Mouse (Mus musculus): Measurements from ENCODE around the gene Asgr1. TPM values are rescaled to one million over a fixed set of nuclear protein-coding genes. Genes with fewer than 3 reads are reported as not detected.

Asgr1 gene
- total and polyA plus RNA-seq, 3 experiments, result not detected

DNA sequence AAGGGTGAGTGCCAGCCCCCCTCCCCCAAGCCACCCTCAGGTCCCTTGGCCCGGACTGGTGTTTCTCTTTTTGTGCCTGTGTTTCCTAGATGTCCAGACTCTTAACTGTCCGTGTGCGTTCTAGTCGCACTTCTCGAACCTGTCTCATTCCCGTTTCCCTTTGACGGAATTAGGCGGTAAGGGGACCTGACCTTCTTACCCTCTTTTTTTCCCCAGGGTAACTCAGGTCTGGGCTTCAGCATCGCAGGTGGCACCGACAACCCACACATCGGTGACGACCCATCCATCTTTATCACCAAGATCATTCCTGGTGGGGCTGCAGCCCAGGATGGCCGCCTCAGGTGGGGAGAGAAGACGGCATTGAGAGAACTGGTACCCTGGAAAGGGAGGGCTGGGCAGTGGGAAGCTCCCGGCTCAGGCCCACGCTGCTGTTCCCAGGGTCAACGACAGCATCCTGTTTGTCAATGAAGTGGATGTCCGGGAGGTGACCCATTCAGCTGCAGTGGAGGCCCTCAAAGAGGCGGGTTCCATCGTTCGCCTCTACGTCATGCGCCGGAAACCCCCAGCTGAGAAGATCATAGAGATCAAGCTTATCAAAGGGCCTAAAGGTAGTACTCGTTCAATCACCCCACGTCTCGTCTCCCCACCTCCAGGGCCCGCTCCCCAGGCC, 23.1 kb upstream of the Asgr1 start:
- Histone ChIP-seq H3K4me1 (ENCODE audit: control insufficient read depth in 1 of 2, insufficient read depth in 2 of 2) (peaks cover 19 to 32% of the 10 kb centered on the region in 2 experiments), H3K36me3 (replicated peaks in 1 of 2; ENCODE audit: control insufficient read depth in 1 of 2, insufficient read depth in 1 of 2, low read length in 1 of 2) (peaks cover 11 to 24% of the 10 kb centered on the region in 2 experiments), H3K4me3 (replicated peaks in 1 of 3; ENCODE audit: low read depth in 2 of 3, low read length in 2 of 3, poor library complexity in 1 of 3) (peak overlapping the region in 1 of 3 experiments; percentile 56), H3K79me2 (replicated peaks; ENCODE audit: control insufficient read depth, extremely low read depth, insufficient read depth, poor library complexity, severe bottlenecking) (no peaks in the 10 kb centered on the region), H3K27me3 (replicated peaks) (peaks cover 3% of the 10 kb centered on the region), H3K27ac (ENCODE audit: insufficient read depth, low read depth) (no peak overlapping the region), H3K9ac (ENCODE audit: insufficient read depth, low read depth) (peak overlapping the region; percentile 21; the same call in 1 of the 2 replicates), H3K9me3 (replicated peaks; ENCODE audit: low read length) (no peaks in the 10 kb centered on the region), H3K4me2 (ENCODE audit: insufficient read depth, low read depth, poor library complexity, severe bottlenecking) (peak overlapping the region; percentile 53)
- DNase-seq (ENCODE audit: extremely low read depth), result no peak
- dilution Hi-C loops (cut with MboI; ENCODE audit: extremely low pct_ligation_motif_present, extremely low pct_unique_long_range_greater_than_20kb, low sequenced_read_pairs) (no loop called here), in situ Hi-C loops (cut with MboI; ENCODE audit: low pct_ligation_motif_present, low pct_unique_long_range_greater_than_20kb, low sequenced_read_pairs) (no loop called here)
- TF ChIP-seq NELFE (IDR thresholded peaks at IDR 0.05; ENCODE audit: low read depth, low read length) (no peak), CHD2 (IDR thresholded peaks at IDR 0.05; ENCODE audit: low read length) (no peak), MXI1 (IDR thresholded peaks at IDR 0.05; ENCODE audit: low read depth, low read length) (no peak), E2F4 (IDR thresholded peaks at IDR 0.05; ENCODE audit: insufficient replicate concordance, low read depth, low read length) (no peak)

DNA sequence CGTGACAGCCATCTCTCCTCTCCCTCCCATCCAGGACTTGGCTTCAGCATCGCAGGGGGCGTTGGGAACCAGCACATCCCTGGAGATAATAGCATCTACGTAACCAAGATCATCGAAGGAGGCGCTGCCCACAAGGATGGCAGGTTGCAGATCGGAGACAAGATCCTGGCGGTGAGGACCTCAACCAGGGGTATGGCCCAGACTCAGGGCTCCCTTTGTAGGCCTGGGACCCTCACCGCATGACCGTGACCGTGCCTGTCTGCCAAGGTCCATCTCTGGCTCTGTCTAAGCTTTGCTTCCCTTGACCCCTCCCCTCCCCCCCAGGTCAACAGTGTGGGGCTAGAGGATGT, 22.6 kb upstream of the Asgr1 start:
- DNase-seq (ENCODE audit: extremely low read depth), result no peak
- H3K9ac ChIP-seq (ENCODE audit: insufficient read depth, low read depth), result no peak overlapping the region
- H3K36me3 ChIP-seq (replicated peaks in 1 of 2; ENCODE audit: control insufficient read depth in 1 of 2, insufficient read depth in 1 of 2, low read length in 1 of 2), result peaks cover 11 to 24% of the 10 kb centered on the region in 2 experiments
- peaks cover under 1% of the 10 kb centered on the region for H3K27me3 ChIP-seq (replicated peaks)
- H3K4me1 ChIP-seq (ENCODE audit: control insufficient read depth in 1 of 2, insufficient read depth in 2 of 2), result peaks cover 19 to 32% of the 10 kb centered on the region in 2 experiments
- TF ChIP-seq GABPA (IDR thresholded peaks at IDR 0.05; ENCODE audit: insufficient replicate concordance, low read depth, low read length) (no peak), ETS1 (conservative IDR thresholded peaks at IDR 0.05; ENCODE audit: low read depth, low read length) (no peak), SMC3 (IDR thresholded peaks at IDR 0.05; ENCODE audit: low read depth, low read length) (no peak), POLR2A (IDR thresholded peaks at IDR 0.05; ENCODE audit: low read depth, low read length) (no peak), SIN3A (IDR thresholded peaks at IDR 0.05; ENCODE audit: low read length) (no peak), TBP (conservative IDR thresholded peaks at IDR 0.05; ENCODE audit: low read depth, low read length) (no peak), USF1 (IDR thresholded peaks at IDR 0.05; ENCODE audit: low read depth, low read length) (no peak), ZKSCAN1 (IDR thresholded peaks at IDR 0.05; ENCODE audit: borderline replicate concordance, low read depth, low read length) (no peak), HCFC1 (IDR thresholded peaks at IDR 0.05; ENCODE audit: low read depth, low read length) (no peak), ELF1 (IDR thresholded peaks at IDR 0.05; ENCODE audit: low read depth, low read length) (no peak), USF2 (conservative IDR thresholded peaks at IDR 0.05; ENCODE audit: low read depth, low read length) (no peak), CTCF (conservative IDR thresholded peaks at IDR 0.05 in 1 of 2, IDR thresholded peaks at IDR 0.05 in 1 of 2; ENCODE audit: low read depth in 2 of 2, low read length in 2 of 2) (no peak), MYC (IDR thresholded peaks at IDR 0.05; ENCODE audit: low read depth, low read length) (no peak), ZC3H11A (IDR thresholded peaks at IDR 0.05; ENCODE audit: low read depth, low read length) (no peak), POLR2AphosphoS2 (IDR thresholded peaks at IDR 0.05; ENCODE audit: low read depth, low read length) (no peak), ZNF384 (IDR thresholded peaks at IDR 0.05; ENCODE audit: low read depth, low read length) (no peak), MAX (IDR thresholded peaks at IDR 0.05; ENCODE audit: low read length) (no peak)
- no peak overlapping the region for H3K4me3 ChIP-seq (replicated peaks in 1 of 3; ENCODE audit: low read depth in 2 of 3, low read length in 2 of 3, poor library complexity in 1 of 3)
- dilution Hi-C loops (cut with MboI; ENCODE audit: extremely low pct_ligation_motif_present, extremely low pct_unique_long_range_greater_than_20kb, low sequenced_read_pairs), result no loop called here
- in situ Hi-C loops (cut with MboI; ENCODE audit: low pct_ligation_motif_present, low pct_unique_long_range_greater_than_20kb, low sequenced_read_pairs), result no loop called here
- no peak overlapping the region for H3K4me2 ChIP-seq (ENCODE audit: insufficient read depth, low read depth, poor library complexity, severe bottlenecking)
- no peaks in the 10 kb centered on the region for H3K9me3 ChIP-seq (replicated peaks; ENCODE audit: low read length)
- no peaks in the 10 kb centered on the region for H3K79me2 ChIP-seq (replicated peaks; ENCODE audit: control insufficient read depth, extremely low read depth, insufficient read depth, poor library complexity, severe bottlenecking)
- H3K27ac ChIP-seq (ENCODE audit: insufficient read depth, low read depth), result no peak overlapping the region
